Mouse (Mus musculus) naive thymus-derived CD4-positive, alpha-beta T cell, adult 5 months (primary cell): ENCODE results near the gene Lrrc38. TPM values are rescaled to one million over a fixed set of nuclear protein-coding genes. Genes with fewer than 3 reads are reported as not detected.

Source experiments
- polyA plus RNA-seq: library from polyadenylated mRNA; unstranded; fragments of 100-300 nt; shearing (Covaris generic); gene quantifications from one replicate; pipeline ENCODE4 v1.2.1, GENCODE M21; 2017

The Lrrc38 gene
- not detected for polyA plus RNA-seq

GRCm38 (mm10) chr4:143349484-143349906 is at the start of gene Lrrc38:
TSS of gene Lrrc38 (plus strand) at chr4:143349757.

GRCm38 (mm10) chr4:143394181-143394580 is 44.6 kb downstream of the Lrrc38 start, which contains the start of gene Pramel1:
TSS of gene Pramel1 (plus strand) at chr4:143394428.

GRCm38 (mm10) chr4:143412219-143413092 is 62.9 kb downstream of the Lrrc38 start, which contains the start of gene Pramef8:
TSS of gene Pramef8 (plus strand) at chr4:143412426.

Other genes with a start within 250 kb of the Lrrc38 start
- 47.2 TPM for gene Prdm2, start 136.8 kb upstream of the Lrrc38 start, polyA plus RNA-seq
- not detected for gene Pdpn, start 50.2 kb upstream of the Lrrc38 start, polyA plus RNA-seq
- not detected for gene Pramel1, start 44.7 kb downstream of the Lrrc38 start, polyA plus RNA-seq
- 38.1 TPM for gene Pramef8, start 62.7 kb downstream of the Lrrc38 start, polyA plus RNA-seq
- not detected for gene Oog4, start 100.6 kb downstream of the Lrrc38 start, polyA plus RNA-seq
- not detected for gene Gm13043, start 161.6 kb downstream of the Lrrc38 start, polyA plus RNA-seq
- gene Gm13040, start 186.2 kb downstream of the Lrrc38 start, polyA plus RNA-seq = not detected
- 0.24 TPM for gene BC080695, start 201.9 kb downstream of the Lrrc38 start, polyA plus RNA-seq
- gene Gm13057, start 202.0 kb downstream of the Lrrc38 start, polyA plus RNA-seq = not detected